Comparison of ENCODE assay signal across 8 mouse cellular contexts in the genomic region with DNA sequence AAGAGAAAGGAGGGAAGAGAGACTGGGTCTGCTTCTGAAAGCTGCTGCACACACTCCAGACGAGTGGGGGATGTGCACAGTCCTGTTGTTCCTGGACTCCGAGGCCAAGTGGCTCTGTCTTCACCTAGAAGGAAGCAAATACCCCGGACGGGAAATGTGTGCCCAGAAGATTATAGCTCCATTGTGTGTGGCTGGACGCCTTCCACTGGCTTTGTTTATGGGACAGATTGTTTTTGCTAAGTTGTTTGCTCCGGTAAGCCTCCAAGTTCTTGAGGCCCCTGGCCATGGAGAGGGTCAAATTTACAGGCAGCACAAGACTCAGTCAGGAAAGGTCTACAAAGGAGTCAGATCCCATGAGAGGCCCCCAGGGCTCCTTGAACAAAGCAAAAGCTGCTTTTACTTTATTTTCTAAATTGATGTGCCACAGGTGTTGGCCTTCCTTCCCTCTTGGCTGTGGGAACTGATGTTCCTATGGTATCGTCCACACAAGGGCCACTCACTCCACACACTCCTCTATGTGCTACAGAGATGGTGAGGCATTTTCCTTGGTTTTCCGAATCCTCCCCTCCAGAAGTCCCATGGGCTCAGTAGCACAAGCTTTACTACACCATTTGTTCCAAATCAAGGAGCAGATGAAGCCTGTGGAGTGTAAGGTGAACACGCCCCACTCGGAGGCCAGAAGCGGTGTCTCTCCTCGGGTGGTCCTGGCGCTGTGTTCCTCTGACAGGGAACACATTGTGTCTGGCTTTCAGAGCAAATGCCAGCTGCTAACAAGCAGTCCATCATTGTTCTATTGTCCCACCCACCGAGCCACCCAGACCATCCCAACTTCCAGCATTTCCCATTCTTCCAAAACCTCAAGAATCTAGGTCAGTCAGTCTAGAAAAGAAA. TPM values are rescaled to one million over a fixed set of nuclear protein-coding genes. Genes with fewer than 3 reads are reported as not detected.
DNase-seq lines count a peak whose midpoint lies in the region; ATAC-seq lines count a peak whose summit lies in the region.

No protein-coding gene starts in this region.

- H3K4me2 ChIP-seq in kidney, embryonic 14.5 days (replicated peaks; ENCODE audit: low read depth, low read length), result no peak overlapping the region
- no peak overlapping the region for H3K4me2 ChIP-seq in lung, embryonic 16.5 days (ENCODE audit: low read depth, low read length)
- H3K4me2 ChIP-seq in forebrain, embryonic 14.5 days (ENCODE audit: low read length), result no peak overlapping the region

- H3K27ac ChIP-seq in kidney, embryonic 14.5 days (ENCODE audit: low read depth, low read length), result peak overlapping the region; percentile 81; the same call in 1 of the 2 replicates
- H3K27ac ChIP-seq in lung, embryonic 16.5 days (ENCODE audit: low read length), result peak overlapping the region; percentile 75
- H3K27ac ChIP-seq in forebrain, embryonic 14.5 days (ENCODE audit: low read depth, low read length), result no peak overlapping the region

- H3K4me3 ChIP-seq in kidney, embryonic 14.5 days (ENCODE audit: low read length), result no peak overlapping the region
- H3K4me3 ChIP-seq in lung, embryonic 16.5 days (ENCODE audit: low read length), result no peak overlapping the region
- H3K4me3 ChIP-seq in forebrain, embryonic 14.5 days (ENCODE audit: low read depth, low read length), result no peak overlapping the region

- intact Hi-C loops in gastrocnemius, postnatal 14 days (cut with DNase I; ENCODE audit: low total_unique reads), result no loop called here

- H3K4me1 ChIP-seq in kidney, embryonic 14.5 days (ENCODE audit: control insufficient read depth, insufficient read depth, low read length), result 0 out of 2 replicates have a peak, but pooled peaks cover 3% of the 10 kb centered on the region
- H3K4me1 ChIP-seq in lung, embryonic 16.5 days (replicated peaks; ENCODE audit: control insufficient read depth, insufficient read depth, low read length), result peaks cover 2% of the 10 kb centered on the region; the same call in 1 of the 2 replicates
- peaks cover 3% of the 10 kb centered on the region; the same call in 1 of the 2 replicates for H3K4me1 ChIP-seq in forebrain, embryonic 14.5 days (ENCODE audit: control insufficient read depth, insufficient read depth, low read length)

- H3K27me3 ChIP-seq in kidney, embryonic 14.5 days (ENCODE audit: control insufficient read depth, insufficient read depth, low read length), result no peaks in the 10 kb centered on the region
- H3K27me3 ChIP-seq in lung, embryonic 16.5 days (ENCODE audit: control insufficient read depth, insufficient read depth, low read depth, low read length), result no peaks in the 10 kb centered on the region
- no peaks in the 10 kb centered on the region for H3K27me3 ChIP-seq in forebrain, embryonic 14.5 days (replicated peaks; ENCODE audit: control insufficient read depth, insufficient read depth, low read length)

- no peak overlapping the region for H3K9ac ChIP-seq in kidney, embryonic 14.5 days (ENCODE audit: low read depth, low read length)
- no peak overlapping the region for H3K9ac ChIP-seq in lung, embryonic 16.5 days (ENCODE audit: low read length)
- H3K9ac ChIP-seq in forebrain, embryonic 14.5 days (ENCODE audit: low read length), result no peak overlapping the region

- WGBS in kidney, embryonic 14.5 days, result 22% methylated on average over 14 of the region's 14 CpGs
- WGBS in lung, embryonic 16.5 days, result 32% methylated on average over 14 of the region's 14 CpGs
- 61% methylated on average over 14 of the region's 14 CpGs for WGBS in forebrain, embryonic 14.5 days

- no peaks in the 10 kb centered on the region for H3K9me3 ChIP-seq in kidney, embryonic 14.5 days (ENCODE audit: control insufficient read depth, low read length)
- H3K9me3 ChIP-seq in lung, embryonic 16.5 days (ENCODE audit: control insufficient read depth, low read length), result no peaks in the 10 kb centered on the region
- H3K9me3 ChIP-seq in forebrain, embryonic 14.5 days (replicated peaks; ENCODE audit: control insufficient read depth, low read length), result no peaks in the 10 kb centered on the region

- peak; percentile 23 for DNase-seq in gastrocnemius, postnatal 14 days
- DNase-seq in gastrocnemius, postnatal 4 days (ENCODE audit: low spot score in 2 of 2), result no peak
- DNase-seq in spleen, postnatal 14 days (ENCODE audit: low spot score in 2 of 2), result no peak
- no peak for DNase-seq in cerebellum, adult 9-11 months
- no peak for DNase-seq in forebrain, embryonic 14.5 days (ENCODE audit: low spot score)

- H3K36me3 ChIP-seq in kidney, embryonic 14.5 days (ENCODE audit: control insufficient read depth, insufficient read depth, low read length), result no peaks in the 10 kb centered on the region
- H3K36me3 ChIP-seq in lung, embryonic 16.5 days (ENCODE audit: control insufficient read depth, insufficient read depth, low read length), result no peaks in the 10 kb centered on the region
- H3K36me3 ChIP-seq in forebrain, embryonic 14.5 days (ENCODE audit: control insufficient read depth, insufficient read depth, low read length), result no peaks in the 10 kb centered on the region

- ATAC-seq in granulocyte monocyte progenitor cell, adult 5-6 weeks (replicated peaks; ENCODE audit: poor library complexity, severe bottlenecking), result 0 out of 2 replicates have a peak, but pooled peaks have one; percentile 14
- peak; percentile 80 for ATAC-seq in kidney, embryonic 14.5 days (ENCODE audit: low FRiP score, low TSS enrichment)
- ATAC-seq in lung, embryonic 16.5 days (ENCODE audit: low read depth), result peak; percentile 90
- ATAC-seq in forebrain, embryonic 14.5 days, result no peak

RNA-seq across cellular contexts. Expression of a gene that starts 23.1 kb away (rescaled TPM):
- total RNA-seq in gastrocnemius, postnatal 14 days (2021), result 10 to 100 TPM; 27.4 to 33.3 TPM
- total RNA-seq in gastrocnemius, postnatal 4 days (2021), result 10 to 100 TPM; 32.0 to 32.9 TPM
- 10.0 and 11.0 TPM in 2 replicates for total RNA-seq in granulocyte monocyte progenitor cell, adult 5-6 weeks (2014; fragmentation: Nextera tagmentation)
- total RNA-seq in granulocyte monocyte progenitor cell, adult 5-6 weeks (2017), result 4.5 and 5.1 TPM in 2 replicates
- 30.1 and 33.8 TPM in 2 replicates for polyA plus RNA-seq in kidney, embryonic 14.5 days (2014; fragmentation: Nextera tagmentation; extraction: Ambion mirVana)
- 22.5 and 24.3 TPM in 2 replicates for polyA plus RNA-seq in lung, embryonic 16.5 days (2015; fragmentation: Nextera tagmentation; extraction: Ambion mirVana)
- polyA plus RNA-seq in forebrain, embryonic 14.5 days (2014; fragmentation: Nextera tagmentation; extraction: Ambion mirVana), result 13.6 and 15.6 TPM in 2 replicates
